Mouse (Mus musculus): Measurements from ENCODE around the gene Frmd4a. TPM values are rescaled to one million over a fixed set of nuclear protein-coding genes. Genes with fewer than 3 reads are reported as not detected.
"Not testable (repeated sequence)": the region's sequence is repeated elsewhere in the genome, so short reads cannot be mapped to it uniquely, and the experiment has no call there.

Frmd4a gene
- total RNA-seq, 1 experiment from 2014 or later, result 3.1 TPM

GRCm38 (mm10) chr2:4551438-4551837, 533.9 kb downstream of the Frmd4a start:
- no peak for ATAC-seq (ENCODE audit: extremely low read depth, insufficient number of reproducible peaks, low FRiP score, poor library complexity, severe bottlenecking)

- ATAC-seq (ENCODE audit: extremely low read depth, insufficient number of reproducible peaks, low FRiP score, poor library complexity, severe bottlenecking), result no peak
Observed at GRCm38 (mm10) chr2:4551866-4552265, 534.3 kb downstream of the Frmd4a start.

- ATAC-seq (ENCODE audit: extremely low read depth, insufficient number of reproducible peaks, low FRiP score, poor library complexity, severe bottlenecking), result no peak
Observed at GRCm38 (mm10) chr2:4552486-4552885, 535.0 kb downstream of the Frmd4a start.

GRCm38 (mm10) chr2:4555221-4555631, 537.7 kb downstream of the Frmd4a start:
- no peak for ATAC-seq (ENCODE audit: extremely low read depth, insufficient number of reproducible peaks, low FRiP score, poor library complexity, severe bottlenecking)

- no peak for ATAC-seq (ENCODE audit: extremely low read depth, insufficient number of reproducible peaks, low FRiP score, poor library complexity, severe bottlenecking)
Observed at GRCm38 (mm10) chr2:4556188-4556587, 538.7 kb downstream of the Frmd4a start.

- ATAC-seq (ENCODE audit: extremely low read depth, insufficient number of reproducible peaks, low FRiP score, poor library complexity, severe bottlenecking), result no peak
Observed at GRCm38 (mm10) chr2:4557028-4557427, 539.5 kb downstream of the Frmd4a start.

GRCm38 (mm10) chr2:4557466-4557865, 539.9 kb downstream of the Frmd4a start:
- ATAC-seq (ENCODE audit: extremely low read depth, insufficient number of reproducible peaks, low FRiP score, poor library complexity, severe bottlenecking), result no peak

GRCm38 (mm10) chr2:4558651-4559203, 541.2 kb downstream of the Frmd4a start:
- ATAC-seq (ENCODE audit: extremely low read depth, insufficient number of reproducible peaks, low FRiP score, poor library complexity, severe bottlenecking), result no peak

- ATAC-seq (ENCODE audit: extremely low read depth, insufficient number of reproducible peaks, low FRiP score, poor library complexity, severe bottlenecking), result peak; percentile 52; the same call in 1 of the 2 replicates
Observed at GRCm38 (mm10) chr2:4559211-4559882, 541.8 kb downstream of the Frmd4a start.

GRCm38 (mm10) chr2:4559883-4560247, 542.3 kb downstream of the Frmd4a start:
- ATAC-seq (ENCODE audit: extremely low read depth, insufficient number of reproducible peaks, low FRiP score, poor library complexity, severe bottlenecking), result peak; percentile 40

GRCm38 (mm10) chr2:4560516-4560915, 543.0 kb downstream of the Frmd4a start:
- ATAC-seq (ENCODE audit: extremely low read depth, insufficient number of reproducible peaks, low FRiP score, poor library complexity, severe bottlenecking), result not testable (repeated sequence)

GRCm38 (mm10) chr2:4561196-4561595, 543.7 kb downstream of the Frmd4a start:
- ATAC-seq (ENCODE audit: extremely low read depth, insufficient number of reproducible peaks, low FRiP score, poor library complexity, severe bottlenecking), result no peak

- ATAC-seq (ENCODE audit: extremely low read depth, insufficient number of reproducible peaks, low FRiP score, poor library complexity, severe bottlenecking), result no peak
Observed at GRCm38 (mm10) chr2:4562373-4562772, 544.9 kb downstream of the Frmd4a start.

GRCm38 (mm10) chr2:4562826-4563225, 545.3 kb downstream of the Frmd4a start:
- no peak for ATAC-seq (ENCODE audit: extremely low read depth, insufficient number of reproducible peaks, low FRiP score, poor library complexity, severe bottlenecking)

GRCm38 (mm10) chr2:4563322-4563721, 545.8 kb downstream of the Frmd4a start:
- no peak for ATAC-seq (ENCODE audit: extremely low read depth, insufficient number of reproducible peaks, low FRiP score, poor library complexity, severe bottlenecking)

GRCm38 (mm10) chr2:4566260-4566955, 548.9 kb downstream of the Frmd4a start:
- ATAC-seq (ENCODE audit: extremely low read depth, insufficient number of reproducible peaks, low FRiP score, poor library complexity, severe bottlenecking), result no peak

- ATAC-seq (ENCODE audit: extremely low read depth, insufficient number of reproducible peaks, low FRiP score, poor library complexity, severe bottlenecking), result no peak
Observed at GRCm38 (mm10) chr2:4566956-4567680, 549.6 kb downstream of the Frmd4a start.

- no peak for ATAC-seq (ENCODE audit: extremely low read depth, insufficient number of reproducible peaks, low FRiP score, poor library complexity, severe bottlenecking)
Observed at GRCm38 (mm10) chr2:4568967-4569366, 551.5 kb downstream of the Frmd4a start.

- ATAC-seq (ENCODE audit: extremely low read depth, insufficient number of reproducible peaks, low FRiP score, poor library complexity, severe bottlenecking), result no peak
Observed at GRCm38 (mm10) chr2:4570186-4570861, 552.8 kb downstream of the Frmd4a start.
